Mouse (Mus musculus) midbrain, embryonic 10.5 days (tissue): ENCODE results near the gene D630039A03Rik. TPM values are rescaled to one million over a fixed set of nuclear protein-coding genes. Genes with fewer than 3 reads are reported as not detected.
"Not testable (repeated sequence)": the region's sequence is repeated elsewhere in the genome, so short reads cannot be mapped to it uniquely, and the experiment has no call there.

Experiments
- DNase-seq: peaks from one replicate; pipeline ENCODE4 v3.0.0-alpha.2; 2017; ENCODE audit warnings: low spot score
- H3K27ac ChIP-seq: fragments of 300-500 bp; sonication (generic); replicated peaks from 2 replicates; pipeline ENCODE4 v1.5.1; 2016; ENCODE audit warnings: mild to moderate bottlenecking
- H3K27me3 ChIP-seq: fragments of 300-500 bp; sonication (generic); 2 replicates; pipeline ENCODE4 v1.6.1; 2016; ENCODE audit warnings: low read depth, mild to moderate bottlenecking; ENCODE audit not compliant: poor library complexity, severe bottlenecking
- H3K36me3 ChIP-seq: fragments of 300-500 bp; sonication (generic); 2 replicates; pipeline ENCODE4 v1.6.1; 2016; ENCODE audit warnings: mild to moderate bottlenecking, moderate library complexity
- H3K4me1 ChIP-seq: fragments of 300-500 bp; sonication (generic); 2 replicates; pipeline ENCODE4 v1.6.1; 2016
- H3K4me3 ChIP-seq: fragments of 300-500 bp; sonication (generic); 2 replicates; pipeline ENCODE4 v1.5.1; 2016; ENCODE audit warnings: mild to moderate bottlenecking, moderate library complexity
- H3K9me3 ChIP-seq: fragments of 300-500 bp; sonication (generic); replicated peaks from 2 replicates; pipeline ENCODE4 v1.6.1; 2016; ENCODE audit warnings: mild to moderate bottlenecking
- WGBS: fragments of 180-500 bp; shearing (Covaris S2); methylation state at CpG from one replicate; pipeline ENCODE4 v1.1.7; 2016; 5-methylcytosine and 5-hydroxymethylcytosine counted together
- polyA plus RNA-seq: library from polyadenylated mRNA; unstranded; fragments of >200 nt; fragmentation: Nextera tagmentation; extraction: Ambion mirVana; gene quantifications from 2 replicates; pipeline ENCODE4 v1.2.1, GENCODE M21; 2016

D630039A03Rik gene
- polyA plus RNA-seq, 1 experiment from 2014 or later = 0.10 TPM

DNA sequence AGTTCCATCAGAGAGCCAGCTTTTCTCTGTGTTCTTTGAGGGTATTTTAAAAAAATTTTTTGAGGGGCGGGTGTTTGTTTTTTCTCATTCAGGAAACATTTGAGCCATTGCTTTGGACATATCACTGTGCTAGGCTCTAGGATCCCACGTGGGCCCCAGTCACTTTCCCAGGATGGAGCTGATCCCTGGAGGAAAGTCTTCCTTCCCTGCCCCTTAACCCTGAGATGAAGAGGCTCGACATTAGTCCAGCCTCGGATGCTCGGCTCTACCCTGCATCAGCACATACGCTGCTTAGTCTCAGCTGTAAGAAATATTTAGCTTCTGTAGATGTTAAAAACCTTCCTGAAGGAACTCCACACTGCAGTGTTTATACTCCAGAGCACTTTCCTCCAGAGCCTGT, 20.2 kb downstream of the D630039A03Rik start:
- Histone ChIP-seq H3K4me1 (peaks cover 35% of the 10 kb centered on the region), H3K36me3 (peaks cover 5% of the 10 kb centered on the region; the same call in 1 of the 2 replicates), H3K4me3 (no peak overlapping the region), H3K27me3 (no peaks in the 10 kb centered on the region), H3K27ac (no peak overlapping the region), H3K9me3 (no peaks in the 10 kb centered on the region)
- DNase-seq = no peak
- WGBS = 70% methylated on average over 6 of the region's 6 CpGs

DNA sequence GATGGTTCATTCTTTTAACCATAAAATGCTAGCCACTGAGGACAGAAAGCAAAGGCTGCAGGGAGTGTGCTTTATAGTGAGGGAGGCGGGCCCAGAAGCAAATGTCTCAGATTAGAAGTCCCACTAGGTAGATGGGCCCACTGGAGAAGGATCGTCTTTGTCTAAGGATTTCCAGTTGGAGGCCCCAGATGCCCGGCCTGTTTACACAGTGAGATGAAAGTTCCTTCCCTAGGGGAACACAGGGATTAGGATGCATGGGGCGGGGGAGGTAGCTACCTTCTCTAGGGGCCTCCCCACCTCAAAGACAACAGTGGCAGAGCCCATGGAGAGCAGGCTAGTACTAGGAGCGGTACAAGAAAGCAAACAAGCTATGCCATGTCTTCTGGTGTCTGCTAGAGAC, 21.0 kb downstream of the D630039A03Rik start:
- no peaks in the 10 kb centered on the region for H3K9me3 ChIP-seq
- H3K4me1 ChIP-seq = peaks cover 35% of the 10 kb centered on the region
- H3K27me3 ChIP-seq = no peaks in the 10 kb centered on the region
- peaks cover 5% of the 10 kb centered on the region; the same call in 1 of the 2 replicates for H3K36me3 ChIP-seq
- 22% methylated on average over 5 of the region's 5 CpGs for WGBS
- peak; percentile 25 for DNase-seq
- no peak overlapping the region for H3K4me3 ChIP-seq
- H3K27ac ChIP-seq = peak overlapping the region; percentile 68

DNA sequence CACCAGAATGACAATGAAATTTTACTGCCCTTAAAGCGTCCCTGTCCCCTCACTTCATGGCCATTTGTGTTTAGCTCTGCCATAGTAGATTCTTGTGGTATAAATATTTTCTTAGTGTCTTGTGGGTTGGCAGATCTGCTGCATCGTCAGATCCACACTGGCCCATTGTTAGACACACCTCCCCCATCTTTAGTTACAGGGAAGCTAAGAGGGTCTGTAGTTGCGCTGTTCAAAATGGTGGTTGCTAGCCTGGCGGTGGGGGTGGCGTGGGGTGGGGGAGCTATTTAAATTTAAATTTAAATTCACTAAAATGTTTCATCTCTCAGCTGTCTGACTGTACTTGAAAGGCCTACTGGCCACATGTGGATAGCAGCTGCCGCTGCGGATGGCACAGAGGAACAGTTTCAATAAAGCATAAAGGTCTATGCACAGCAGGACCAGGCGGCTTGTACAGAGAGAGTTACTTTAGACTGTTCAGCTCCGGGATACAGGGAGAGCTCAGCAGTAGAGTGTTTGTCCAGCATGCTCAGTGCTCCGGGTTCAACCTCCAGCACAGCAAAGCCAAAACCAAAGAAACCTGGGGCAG, 24.0 kb downstream of the D630039A03Rik start:
- no peaks in the 10 kb centered on the region for H3K9me3 ChIP-seq
- H3K27me3 ChIP-seq = no peaks in the 10 kb centered on the region
- no peak overlapping the region for H3K4me3 ChIP-seq
- 75% methylated on average over 10 of the region's 10 CpGs for WGBS
- no peak overlapping the region for H3K27ac ChIP-seq
- peaks cover 35% of the 10 kb centered on the region for H3K4me1 ChIP-seq
- no peak for DNase-seq
- H3K36me3 ChIP-seq = peaks cover 5% of the 10 kb centered on the region; the same call in 1 of the 2 replicates

DNA sequence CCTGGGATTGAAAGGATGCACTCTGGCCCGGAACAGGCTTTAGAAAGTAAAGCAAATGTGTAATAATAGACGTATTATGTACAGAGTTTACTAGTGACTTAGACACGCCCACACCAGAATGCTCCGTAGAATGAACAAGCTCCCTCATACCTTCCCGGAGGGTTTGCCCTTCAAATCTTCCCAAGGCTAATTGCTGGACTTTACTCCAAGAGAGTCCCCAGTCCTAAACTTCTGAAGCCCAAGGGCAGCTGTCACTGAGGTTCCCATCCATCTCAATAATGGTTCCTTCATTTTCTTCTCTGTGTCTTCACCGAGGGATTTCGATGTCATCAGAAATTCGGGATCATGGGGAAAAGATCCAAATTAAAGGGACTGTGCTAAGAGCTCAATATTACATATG, 26.3 kb downstream of the D630039A03Rik start:
- Histone ChIP-seq H3K4me3 (no peak overlapping the region), H3K36me3 (peaks cover 5% of the 10 kb centered on the region; the same call in 1 of the 2 replicates), H3K27ac (no peak overlapping the region), H3K9me3 (no peaks in the 10 kb centered on the region), H3K27me3 (no peaks in the 10 kb centered on the region), H3K4me1 (peaks cover 35% of the 10 kb centered on the region)
- DNase-seq = no peak
- 90% methylated on average over 8 of the region's 8 CpGs for WGBS

DNA sequence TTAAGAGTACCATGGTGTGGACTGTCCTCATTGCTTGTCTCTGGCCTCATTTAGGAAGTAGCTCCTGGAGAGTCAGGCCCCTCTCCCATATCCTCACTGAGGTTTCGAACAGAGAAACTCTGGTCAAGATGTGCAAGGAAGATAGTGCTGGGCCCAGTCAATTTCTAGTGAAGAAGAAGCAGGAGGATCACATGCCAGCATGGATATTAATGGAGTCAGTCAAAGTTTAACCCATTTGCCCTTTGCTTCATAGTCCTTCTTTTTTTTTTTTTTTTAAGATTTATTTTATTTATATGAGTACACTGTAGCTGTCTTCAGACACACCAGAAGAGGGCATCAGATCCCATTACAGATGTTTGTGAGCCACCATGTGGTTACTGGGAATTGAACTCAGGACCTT, 27.1 kb downstream of the D630039A03Rik start:
- DNase-seq, H3K36me3 ChIP-seq, H3K27me3 ChIP-seq, H3K27ac ChIP-seq, H3K9me3 ChIP-seq, H3K4me3 ChIP-seq: not testable (repeated sequence)
- peaks cover 35% of the 10 kb centered on the region for H3K4me1 ChIP-seq
- WGBS = 94% methylated on average over 1 of the region's 1 CpGs

DNA sequence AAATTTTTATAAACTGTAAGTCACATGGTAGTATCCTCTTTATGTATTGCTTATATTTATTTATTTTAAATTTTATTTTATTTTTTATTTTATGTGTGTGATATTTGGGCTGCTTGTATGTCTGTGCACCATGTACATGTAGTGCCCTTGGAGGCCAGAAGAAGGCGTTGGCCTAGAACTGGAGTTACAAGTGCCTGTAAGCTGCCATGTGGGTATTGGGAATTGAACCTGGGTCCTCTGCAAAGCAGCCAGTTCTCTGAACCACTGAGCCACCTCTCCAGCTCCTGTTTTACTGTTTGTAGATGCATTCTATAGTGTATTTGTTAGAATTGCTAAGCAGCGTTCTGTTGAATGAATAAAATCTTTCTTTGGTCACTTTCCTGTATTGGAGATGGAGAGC, 27.9 kb downstream of the D630039A03Rik start:
- peaks cover 31% of the 10 kb centered on the region for H3K4me1 ChIP-seq
- no peaks in the 10 kb centered on the region for H3K27me3 ChIP-seq
- DNase-seq = no peak
- 95% methylated on average over 2 of the region's 2 CpGs for WGBS
- H3K27ac ChIP-seq = no peak overlapping the region
- no peaks in the 10 kb centered on the region for H3K9me3 ChIP-seq
- no peak overlapping the region for H3K4me3 ChIP-seq
- H3K36me3 ChIP-seq = peaks cover 3% of the 10 kb centered on the region; the same call in 1 of the 2 replicates

DNA sequence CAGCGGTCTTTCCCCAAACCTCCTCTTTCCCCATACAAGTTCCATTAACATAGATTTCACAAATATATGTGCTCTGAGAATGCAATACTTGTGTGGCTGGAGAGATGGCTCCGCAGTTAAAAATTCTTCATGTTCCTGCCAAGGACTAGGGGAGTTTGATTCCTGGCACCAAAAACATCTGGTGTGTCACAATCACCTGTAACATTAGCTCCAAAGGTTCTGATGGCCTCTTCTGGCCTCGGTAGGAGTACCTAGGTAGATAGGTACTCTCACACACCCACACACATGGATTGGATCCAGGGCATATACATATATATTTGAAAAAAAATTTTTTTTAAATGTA, 29.2 kb downstream of the D630039A03Rik start:
- Histone ChIP-seq H3K4me1 (peaks cover 21% of the 10 kb centered on the region), H3K27ac (no peak overlapping the region), H3K36me3 (no peaks in the 10 kb centered on the region), H3K4me3 (no peak overlapping the region), H3K9me3 (no peaks in the 10 kb centered on the region), H3K27me3 (no peaks in the 10 kb centered on the region)
- WGBS = 92% methylated on average over 3 of the region's 3 CpGs
- DNase-seq = no peak

DNA sequence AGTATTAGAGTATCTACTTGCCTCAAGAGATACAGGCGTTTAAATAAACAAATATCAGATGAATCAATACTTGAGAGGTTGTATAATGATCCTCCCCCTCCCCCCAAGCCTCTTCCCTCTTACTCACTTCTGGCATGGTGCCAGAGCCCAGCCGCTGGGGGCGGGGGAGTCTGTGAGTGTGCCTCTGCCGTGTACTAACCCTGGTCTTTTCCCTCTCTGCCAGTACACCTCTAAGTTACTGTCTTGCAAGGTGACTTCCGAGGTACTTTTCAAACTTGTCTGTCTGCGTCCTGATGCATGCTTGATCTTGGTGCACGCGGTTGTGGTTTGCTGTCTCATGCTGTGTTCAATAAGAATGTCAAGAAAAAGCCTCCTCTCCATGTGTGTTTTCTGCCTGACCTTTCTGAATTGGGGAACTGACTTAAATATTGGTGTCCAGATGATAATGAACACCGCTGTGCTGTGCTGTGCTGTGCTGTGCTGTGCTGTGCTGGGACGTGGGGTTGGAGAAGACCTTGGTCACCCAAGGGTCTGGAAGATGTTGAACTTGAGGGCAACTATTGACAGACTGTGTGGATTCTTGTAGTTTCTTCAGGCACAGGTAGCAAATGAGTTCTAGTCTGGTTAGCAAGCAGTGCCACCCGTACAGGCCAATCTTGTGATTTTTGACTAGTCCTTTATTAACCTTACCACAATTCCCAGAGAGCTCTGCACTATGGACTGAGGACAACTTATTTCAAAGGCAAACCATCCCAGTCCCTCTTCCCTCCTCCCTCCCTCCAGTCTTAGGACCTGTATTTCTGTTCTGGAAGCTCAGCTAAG, 29.8 kb downstream of the D630039A03Rik start:
- Histone ChIP-seq H3K4me1 (peaks cover 16% of the 10 kb centered on the region), H3K9me3 (no peaks in the 10 kb centered on the region), H3K27me3 (no peaks in the 10 kb centered on the region), H3K27ac (no peak overlapping the region), H3K36me3 (no peaks in the 10 kb centered on the region), H3K4me3 (no peak overlapping the region)
- no peak for DNase-seq
- WGBS = 79% methylated on average over 11 of the region's 11 CpGs

DNA sequence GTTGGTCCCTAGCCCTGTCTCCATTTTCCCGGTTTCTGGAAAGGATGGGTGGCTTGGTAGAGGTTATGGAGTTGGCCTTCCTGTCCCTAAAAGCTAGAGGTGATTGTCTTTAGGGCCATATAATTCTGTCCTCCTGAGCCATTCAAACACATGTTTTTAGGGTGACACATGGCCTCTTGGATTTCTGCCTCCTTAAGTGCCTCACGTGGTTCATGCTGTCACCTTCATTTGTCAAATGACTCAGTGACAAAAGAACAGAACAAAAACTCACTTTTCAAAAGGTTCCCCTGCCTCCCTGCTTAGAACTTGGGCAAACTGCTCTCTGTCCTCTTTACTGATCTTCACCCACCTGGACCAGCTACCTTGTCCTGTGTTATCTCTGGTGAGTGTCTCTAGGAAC, 30.9 kb downstream of the D630039A03Rik start:
- no peak overlapping the region for H3K4me3 ChIP-seq
- no peak overlapping the region for H3K27ac ChIP-seq
- H3K36me3 ChIP-seq = no peaks in the 10 kb centered on the region
- H3K4me1 ChIP-seq = peaks cover 13% of the 10 kb centered on the region
- WGBS = 79% methylated on average over 2 of the region's 2 CpGs
- DNase-seq = no peak
- H3K9me3 ChIP-seq = no peaks in the 10 kb centered on the region
- no peaks in the 10 kb centered on the region for H3K27me3 ChIP-seq

DNA sequence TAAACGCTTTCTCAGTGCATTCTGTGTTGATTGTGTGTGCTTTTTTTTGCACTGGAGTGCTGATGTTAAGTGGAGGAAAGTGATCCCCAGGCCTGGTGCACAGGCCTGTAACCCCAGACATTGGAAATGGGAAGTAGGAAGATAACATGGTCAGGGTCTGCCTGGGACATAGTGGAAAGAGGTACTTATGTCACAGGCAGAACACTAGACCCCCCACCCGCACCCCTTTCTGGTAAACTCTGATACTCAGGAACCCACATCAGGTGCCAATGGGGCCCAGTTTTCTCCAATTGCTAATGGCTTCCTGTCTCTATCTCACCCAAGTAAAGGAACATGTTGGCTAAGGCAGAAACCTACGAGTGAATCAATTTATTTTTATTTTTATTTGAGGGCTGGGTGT, 31.6 kb downstream of the D630039A03Rik start:
- peaks cover 13% of the 10 kb centered on the region for H3K4me1 ChIP-seq
- DNase-seq = no peak
- H3K27me3 ChIP-seq = no peaks in the 10 kb centered on the region
- no peaks in the 10 kb centered on the region for H3K36me3 ChIP-seq
- H3K9me3 ChIP-seq = no peaks in the 10 kb centered on the region
- no peak overlapping the region for H3K27ac ChIP-seq
- 92% methylated on average over 3 of the region's 3 CpGs for WGBS
- H3K4me3 ChIP-seq = no peak overlapping the region

DNA sequence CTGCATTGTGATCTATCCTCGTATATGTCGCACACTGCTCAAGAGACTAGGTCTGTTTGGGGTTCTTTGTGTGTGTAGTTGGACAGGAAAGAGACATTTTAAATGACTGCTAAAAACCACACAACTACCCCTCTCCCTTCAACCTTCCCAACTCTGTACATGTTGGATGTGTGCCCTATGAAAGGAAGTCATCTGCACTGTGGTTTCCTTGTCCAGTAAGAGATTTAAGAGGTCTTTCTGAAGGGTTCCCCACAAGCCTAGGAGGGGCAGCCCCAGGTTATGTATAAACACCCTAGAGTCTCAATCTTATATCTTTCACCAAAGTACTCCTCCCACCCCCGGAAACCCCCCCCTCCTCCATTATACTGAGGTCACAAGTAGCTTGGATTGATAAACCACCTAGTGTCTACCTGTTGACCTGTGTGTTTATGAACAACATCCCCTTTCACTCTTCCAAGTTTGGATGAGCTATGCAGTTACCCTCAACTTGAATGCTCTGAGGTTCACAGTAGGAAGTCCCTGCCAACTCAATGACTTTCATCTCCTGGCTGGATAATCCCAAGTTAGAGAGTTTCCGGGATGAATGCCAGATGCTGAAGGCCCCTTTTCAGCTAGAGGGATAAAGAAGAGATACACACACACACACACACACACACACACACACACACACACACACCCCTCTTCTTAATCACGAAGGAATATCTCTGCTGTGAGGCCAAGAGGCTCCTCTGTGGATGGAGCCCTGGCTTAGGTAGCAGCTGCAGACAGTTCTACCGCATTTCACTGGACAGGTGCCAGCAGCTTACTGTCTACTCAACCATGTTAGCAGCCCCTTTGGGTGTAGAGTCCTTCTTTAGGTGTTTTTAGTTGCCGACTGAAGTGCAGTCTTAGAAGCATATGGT, 32.3 kb downstream of the D630039A03Rik start:
- H3K27me3 ChIP-seq = no peaks in the 10 kb centered on the region
- peaks cover 13% of the 10 kb centered on the region for H3K4me1 ChIP-seq
- H3K9me3 ChIP-seq = no peaks in the 10 kb centered on the region
- 88% methylated on average over 7 of the region's 7 CpGs for WGBS
- H3K4me3 ChIP-seq = no peak overlapping the region
- H3K27ac ChIP-seq = no peak overlapping the region
- no peaks in the 10 kb centered on the region for H3K36me3 ChIP-seq
- no peak for DNase-seq

DNA sequence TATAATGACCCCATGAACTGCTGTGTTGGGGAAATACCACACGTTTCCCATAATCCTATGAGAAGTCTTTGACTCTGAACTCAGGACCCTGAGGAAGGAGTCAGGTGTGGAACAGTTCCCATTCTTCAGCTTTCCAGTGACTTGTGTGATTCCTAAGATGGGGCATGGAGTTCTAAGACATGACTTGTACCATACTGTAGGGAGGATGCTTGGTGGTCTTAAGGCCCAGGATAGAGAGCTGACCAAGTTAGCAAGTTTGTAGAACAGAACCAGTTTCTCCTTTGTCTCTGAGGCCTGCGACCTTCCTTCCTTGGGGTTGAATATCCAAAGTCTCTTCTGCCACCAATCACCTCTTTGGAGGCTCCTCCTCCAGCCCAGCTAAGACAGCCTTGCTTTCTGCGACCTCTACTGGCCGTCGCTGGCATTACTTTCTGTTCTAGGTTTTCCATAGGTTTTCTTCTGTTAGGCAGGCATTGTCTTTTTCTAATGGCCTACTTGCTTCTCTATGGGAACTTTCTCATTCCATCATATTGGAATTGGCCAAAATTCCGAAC, 36.2 kb downstream of the D630039A03Rik start:
- WGBS = 17% methylated on average over 6 of the region's 6 CpGs
- H3K36me3 ChIP-seq = no peaks in the 10 kb centered on the region
- no peaks in the 10 kb centered on the region for H3K9me3 ChIP-seq
- no peaks in the 10 kb centered on the region for H3K4me1 ChIP-seq
- no peak overlapping the region for H3K4me3 ChIP-seq
- H3K27me3 ChIP-seq = no peaks in the 10 kb centered on the region
- H3K27ac ChIP-seq = no peak overlapping the region
- DNase-seq = peak; percentile 81
